Mouse (Mus musculus) monocyte, adult 2 months (primary cell): Measurements from ENCODE around the gene Ak2.

Source experiments
- DNase-seq, 2 experiments: peaks; one replicate each; pipeline ENCODE4 v3.0.0; 2022; ENCODE audit warnings: low spot score in 2 of 2, low read depth in 1 of 2

Ak2 gene

DNA sequence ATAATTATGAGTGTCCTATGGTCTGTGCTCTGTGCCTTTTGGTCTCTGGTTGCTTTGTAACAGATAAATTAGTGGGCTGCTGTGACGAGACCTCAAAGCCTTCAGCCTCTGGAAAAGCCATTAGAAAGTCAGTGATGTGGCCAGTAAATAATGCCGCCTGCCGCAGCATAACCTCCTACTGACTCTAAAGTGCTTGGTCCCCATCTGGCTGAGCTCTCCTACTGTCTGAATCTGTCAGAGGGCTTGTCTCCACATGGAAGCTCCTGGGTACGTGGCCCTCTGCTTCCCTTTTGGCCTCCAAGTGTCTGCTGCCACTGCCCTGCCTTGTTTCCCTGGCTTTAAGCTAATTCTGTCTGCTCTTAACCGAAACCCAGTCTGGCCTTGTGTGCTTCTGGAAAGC lies 17.8 kb downstream of the Ak2 start:
- DNase-seq, result no peak

DNA sequence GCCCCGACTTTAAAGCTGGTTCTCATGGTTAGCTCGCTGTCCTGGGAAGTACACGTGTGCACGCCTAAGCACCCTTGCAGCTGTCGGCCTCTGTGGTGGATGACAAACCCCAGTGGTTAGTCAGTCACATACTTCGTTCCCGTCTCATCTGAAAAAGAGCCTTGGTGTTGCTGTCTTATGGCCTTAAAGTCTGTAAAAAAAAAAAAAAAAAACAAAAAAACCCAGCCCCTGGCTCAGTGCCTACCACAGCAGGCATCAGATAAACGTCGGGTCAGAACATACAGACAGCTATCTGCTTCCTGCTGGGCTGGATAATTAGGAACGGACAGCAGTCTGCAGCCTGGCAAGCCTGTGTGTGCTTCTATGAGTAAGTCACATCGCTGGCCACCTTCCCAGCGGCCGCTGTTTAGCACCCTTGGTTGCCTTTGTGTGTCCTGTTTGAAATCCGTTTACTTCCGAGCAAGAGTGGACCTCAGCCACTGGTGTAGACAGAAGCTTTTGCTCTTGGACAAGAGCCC lies 19.9 kb downstream of the Ak2 start:
- DNase-seq, result no peak

DNA sequence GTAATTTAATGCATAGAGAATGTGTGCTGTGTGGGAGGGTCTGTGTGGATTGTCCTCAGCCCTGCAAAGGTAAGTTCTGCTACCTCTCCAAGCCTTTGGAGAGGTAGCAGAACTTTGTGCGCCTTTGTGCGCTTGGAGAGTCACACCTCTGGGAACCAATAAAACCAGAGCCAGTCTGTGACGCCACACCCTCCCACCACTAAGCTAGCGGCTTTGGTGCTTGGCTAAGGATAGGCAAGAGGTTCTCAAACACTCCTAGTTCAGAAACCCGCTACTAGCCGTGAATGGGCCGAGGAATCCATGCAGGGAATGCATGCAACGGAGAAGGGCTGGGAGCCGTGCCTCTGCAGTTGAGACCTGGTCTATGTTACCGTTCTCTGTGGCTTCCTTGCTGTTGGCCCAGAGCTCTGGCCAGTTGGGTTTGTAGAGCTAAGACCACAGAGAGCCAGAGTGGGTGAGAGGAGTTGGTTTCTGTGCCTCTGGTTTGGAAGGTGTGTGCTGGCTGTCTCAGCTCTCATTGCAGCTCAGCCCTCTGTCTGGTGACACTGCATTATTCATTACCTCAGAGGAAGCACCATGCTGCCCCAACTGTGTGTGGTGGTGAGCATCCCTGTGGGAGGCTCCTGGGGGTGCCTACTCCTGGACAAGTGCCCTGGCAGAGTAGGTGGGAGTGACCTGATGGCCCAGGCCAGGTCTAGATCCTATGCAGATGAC lies 21.6 kb downstream of the Ak2 start:
- DNase-seq, result no peak

DNA sequence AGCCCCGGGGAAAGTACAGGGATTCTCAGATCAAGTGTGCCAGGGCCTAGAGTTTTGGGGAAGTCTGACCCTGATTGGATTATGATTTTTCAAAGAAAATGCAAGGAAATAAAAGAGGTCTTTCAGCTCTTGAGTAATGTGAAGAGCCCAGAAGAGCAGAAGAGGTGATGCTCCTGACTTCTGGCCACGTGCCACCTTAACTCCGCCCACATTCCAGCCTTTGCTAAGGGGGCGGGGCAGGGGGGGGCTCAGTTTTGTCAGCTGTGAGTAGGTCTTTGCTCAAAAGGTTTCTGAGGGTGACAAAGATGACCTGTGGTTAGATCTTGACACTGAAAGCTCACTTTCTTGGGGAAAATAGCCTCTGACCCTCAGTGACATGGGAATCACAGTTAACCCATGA lies 24.6 kb downstream of the Ak2 start:
- no peak for DNase-seq

DNA sequence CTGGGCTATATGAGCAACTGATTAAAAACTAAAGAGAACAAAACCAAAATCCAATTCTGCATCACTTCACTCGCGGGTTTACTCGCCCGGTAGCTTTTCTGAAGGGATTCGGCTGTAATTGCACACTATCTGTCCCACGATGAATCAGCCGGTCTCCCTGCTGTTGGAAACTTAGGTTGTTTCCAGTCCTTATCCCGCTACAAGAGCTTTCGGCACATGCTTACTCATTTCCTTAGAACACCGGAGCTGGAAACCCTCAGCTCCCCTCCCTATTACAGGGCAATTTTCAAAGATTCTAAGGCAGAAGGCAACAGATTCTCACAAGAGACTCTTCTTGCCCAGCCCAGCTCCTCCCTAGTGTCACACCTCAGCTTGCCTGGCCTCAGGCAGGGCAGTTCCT lies 25.4 kb downstream of the Ak2 start:
- no peak for DNase-seq

DNA sequence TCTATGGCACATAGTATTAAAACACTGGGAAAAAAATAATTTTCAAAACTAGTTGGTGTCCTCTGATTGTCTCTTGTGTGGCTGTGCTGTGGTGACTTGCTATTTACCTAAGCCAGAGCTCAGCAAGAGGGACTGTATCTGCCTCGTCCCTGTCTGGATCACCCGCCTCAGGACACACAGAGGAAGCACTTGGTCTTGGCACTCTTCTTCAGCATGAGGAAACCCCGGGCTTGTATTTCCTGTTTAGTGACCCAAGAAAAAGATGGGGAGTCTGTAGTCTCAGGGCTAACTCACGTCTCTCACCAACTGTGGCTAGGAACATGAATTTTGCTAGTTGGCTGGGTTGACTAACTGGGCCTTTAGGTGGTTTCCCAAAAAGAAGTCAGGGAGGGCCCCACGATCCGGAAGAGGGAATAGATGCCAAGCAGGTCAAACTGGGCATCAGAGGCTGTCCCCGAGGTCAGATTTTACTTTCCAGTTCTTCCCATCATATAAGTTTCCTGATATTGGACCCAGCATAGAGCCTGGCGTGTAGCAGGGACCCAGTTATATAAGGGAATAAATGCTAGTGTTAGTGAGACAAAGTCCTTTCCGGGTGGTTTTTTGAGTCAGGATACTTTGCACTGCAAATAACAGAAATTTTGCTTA lies 27.2 kb downstream of the Ak2 start:
- DNase-seq, result no peak

DNA sequence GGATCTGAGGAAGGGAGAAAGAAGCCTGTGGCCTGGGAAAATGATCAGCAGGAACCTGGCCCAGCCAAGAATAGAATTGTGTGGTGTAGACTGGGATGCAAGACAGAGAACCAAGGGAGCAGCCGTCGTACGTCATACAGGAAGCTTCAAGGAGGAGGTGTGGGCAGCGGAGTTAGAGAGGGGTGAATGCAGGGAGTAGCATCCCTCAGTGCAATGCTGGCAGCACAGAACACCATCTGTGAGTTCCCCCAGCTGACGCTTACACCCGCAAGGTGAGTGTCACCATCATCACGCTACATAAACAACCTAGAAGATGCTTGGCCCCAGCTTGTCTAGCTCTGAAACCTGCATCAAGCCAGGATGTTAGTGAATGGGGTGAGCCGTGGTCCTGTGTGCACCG lies 28.0 kb downstream of the Ak2 start:
- no peak for DNase-seq

DNA sequence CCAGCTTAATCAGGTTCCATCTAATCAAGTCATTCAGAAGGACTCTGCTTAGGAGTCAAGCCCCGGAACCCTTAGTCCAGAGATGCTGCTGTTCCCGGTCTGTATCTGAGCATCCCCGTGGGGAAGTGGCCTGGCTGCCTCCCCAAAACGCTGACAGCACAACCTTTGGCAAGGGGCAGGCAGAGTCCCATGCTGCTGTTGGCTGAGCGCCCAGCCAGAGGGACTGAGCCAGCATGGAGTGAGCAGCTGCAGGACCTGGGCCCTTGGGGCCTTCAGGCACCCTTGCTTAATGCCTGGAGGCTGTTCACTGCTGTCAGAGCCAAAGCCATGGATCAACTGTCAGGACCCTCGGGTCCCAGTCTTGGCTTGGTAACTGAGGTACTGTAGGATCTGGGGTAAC lies 28.7 kb downstream of the Ak2 start:
- no peak for DNase-seq

DNA sequence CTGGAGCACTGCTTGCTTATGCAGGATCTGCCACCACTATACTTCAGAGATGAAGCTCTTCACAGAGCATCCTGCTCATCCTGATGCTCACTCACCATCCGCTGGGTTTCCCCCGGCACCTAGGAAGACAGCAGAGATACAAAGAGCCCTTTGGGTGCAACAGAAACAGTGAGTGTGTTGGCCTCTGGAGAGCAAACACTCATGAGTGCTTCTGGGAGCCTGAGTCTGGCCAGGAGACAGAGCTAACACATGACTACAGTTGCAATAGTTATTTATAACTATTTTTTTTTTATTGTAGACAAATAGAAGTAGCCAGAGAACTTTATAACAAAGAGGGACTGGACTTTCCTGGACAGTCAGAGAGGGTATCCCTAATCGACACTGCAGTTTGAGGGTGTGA lies 29.7 kb downstream of the Ak2 start:
- DNase-seq, result no peak

DNA sequence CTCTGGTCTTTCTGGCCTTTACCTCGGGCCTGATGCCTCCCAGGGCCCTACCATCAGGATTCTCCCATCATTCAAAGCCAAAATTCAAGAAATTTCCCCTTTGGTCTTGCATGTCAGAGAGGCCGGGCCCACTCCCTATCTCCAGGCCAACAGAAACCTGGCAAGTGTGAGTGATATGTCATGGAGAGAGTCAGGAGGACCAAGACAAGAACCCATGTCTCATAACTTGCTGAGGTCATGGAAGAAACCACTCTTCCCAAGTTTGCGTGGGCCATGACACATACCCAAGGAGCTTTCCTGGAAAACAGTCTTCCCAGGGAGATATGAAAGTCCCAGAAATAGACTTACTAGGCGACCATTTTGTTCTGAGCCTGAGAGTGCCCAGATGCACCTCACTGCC lies 30.1 kb downstream of the Ak2 start:
- DNase-seq, result no peak

DNA sequence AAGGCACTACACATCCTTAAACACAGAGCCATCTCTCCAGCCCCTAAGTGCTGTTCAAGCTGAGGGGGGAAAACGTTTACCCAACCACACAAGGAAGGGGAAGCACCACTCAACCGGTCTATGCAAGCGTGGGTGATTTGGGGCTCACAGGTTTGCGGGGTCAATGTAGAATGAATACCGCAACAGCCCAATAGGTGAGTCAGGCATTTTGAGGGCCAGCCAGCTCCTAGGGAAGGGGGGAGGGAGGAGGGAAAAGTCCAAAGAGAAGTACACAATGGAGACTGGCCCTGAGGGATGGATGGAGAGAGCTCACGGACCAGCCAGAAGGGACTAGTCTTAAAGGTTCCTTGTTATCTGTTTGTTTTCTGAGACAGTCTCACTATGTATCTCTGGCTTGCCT lies 32.1 kb downstream of the Ak2 start:
- DNase-seq, result no peak

DNA sequence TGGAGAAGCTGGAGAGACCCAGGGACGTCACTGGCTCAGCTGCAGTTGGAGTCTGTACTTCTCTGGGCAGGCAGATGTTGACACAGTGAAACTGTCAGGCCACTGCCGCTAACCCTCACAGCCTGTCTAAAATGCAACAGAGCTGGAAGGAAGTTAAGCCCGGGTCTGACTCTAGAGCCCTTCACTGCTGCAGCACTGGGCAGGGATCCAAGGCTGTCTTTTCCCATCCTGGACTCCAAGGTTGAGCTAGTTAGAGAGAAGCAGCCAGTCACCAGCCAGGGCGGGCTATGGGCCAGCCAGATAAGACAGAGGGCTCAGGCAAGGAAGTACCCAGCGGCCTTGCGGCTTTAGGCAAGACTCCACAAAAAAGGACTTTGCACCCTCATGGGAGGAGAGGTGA lies 33.0 kb downstream of the Ak2 start:
- DNase-seq, result no peak

DNA sequence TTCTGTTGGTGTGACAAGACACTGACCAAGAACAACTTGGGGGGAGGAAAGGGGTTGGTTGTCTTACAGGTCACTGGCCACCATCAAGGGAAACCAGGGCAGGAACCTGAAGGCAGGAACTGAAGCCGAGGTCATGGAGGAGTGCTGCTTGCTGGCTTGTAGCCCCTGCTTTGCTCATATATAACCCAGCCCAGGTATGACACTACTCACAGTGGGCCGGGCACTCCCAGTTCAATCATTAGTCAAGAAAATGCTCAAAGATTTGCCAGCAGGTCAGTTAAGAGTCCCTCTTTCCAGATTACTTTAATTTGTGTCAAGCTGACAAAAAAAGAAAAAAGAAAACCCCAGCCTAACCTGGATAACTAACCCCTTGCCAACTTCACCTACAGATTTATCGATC lies 33.9 kb downstream of the Ak2 start:
- DNase-seq, result no peak

DNA sequence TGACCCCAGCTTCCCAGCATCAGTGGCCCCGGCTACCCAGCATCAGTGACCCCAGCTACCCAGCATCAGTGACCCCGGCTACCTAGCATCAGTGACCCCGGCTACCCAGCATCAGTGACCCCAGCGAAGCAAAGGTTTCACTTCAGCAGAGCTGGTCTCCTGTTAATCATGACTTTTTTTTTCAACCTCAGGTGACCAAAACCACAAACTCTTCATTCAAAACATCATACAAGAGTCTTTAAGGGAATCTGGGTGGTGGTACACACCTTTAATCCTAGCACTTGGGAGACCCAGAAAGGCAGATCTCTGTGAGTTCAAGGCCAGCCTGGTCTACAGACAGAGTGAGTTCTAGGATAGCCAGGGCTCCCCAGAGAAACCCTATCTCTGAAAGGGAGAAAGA lies 39.0 kb downstream of the Ak2 start:
- no peak for DNase-seq

DNA sequence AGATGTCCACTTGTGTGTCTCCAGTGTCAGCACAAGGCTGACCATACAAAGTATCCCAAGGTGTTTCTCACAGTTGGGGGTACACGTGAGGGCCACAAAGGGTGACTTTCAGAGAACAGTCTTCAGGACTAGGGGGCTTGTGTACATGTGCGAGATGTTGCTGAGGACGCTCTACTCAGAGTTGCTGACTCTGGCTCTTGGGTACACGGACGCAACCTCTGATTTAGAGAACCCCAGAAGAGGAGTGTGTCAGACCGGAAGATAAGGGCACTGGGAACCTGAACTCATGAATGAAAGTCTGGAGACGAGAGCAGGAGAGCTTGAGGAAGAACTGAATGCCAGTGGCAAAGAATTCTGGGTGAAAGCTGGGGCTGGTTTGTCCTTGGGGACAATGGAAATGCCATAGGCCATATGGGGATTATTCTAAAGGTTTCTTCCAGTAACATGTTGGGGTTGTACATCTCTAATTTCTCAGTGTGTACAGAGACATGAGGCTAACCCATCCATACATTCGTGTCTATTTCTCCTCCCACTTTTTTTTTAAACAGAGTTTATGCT lies 39.7 kb downstream of the Ak2 start:
- no peak for DNase-seq

DNA sequence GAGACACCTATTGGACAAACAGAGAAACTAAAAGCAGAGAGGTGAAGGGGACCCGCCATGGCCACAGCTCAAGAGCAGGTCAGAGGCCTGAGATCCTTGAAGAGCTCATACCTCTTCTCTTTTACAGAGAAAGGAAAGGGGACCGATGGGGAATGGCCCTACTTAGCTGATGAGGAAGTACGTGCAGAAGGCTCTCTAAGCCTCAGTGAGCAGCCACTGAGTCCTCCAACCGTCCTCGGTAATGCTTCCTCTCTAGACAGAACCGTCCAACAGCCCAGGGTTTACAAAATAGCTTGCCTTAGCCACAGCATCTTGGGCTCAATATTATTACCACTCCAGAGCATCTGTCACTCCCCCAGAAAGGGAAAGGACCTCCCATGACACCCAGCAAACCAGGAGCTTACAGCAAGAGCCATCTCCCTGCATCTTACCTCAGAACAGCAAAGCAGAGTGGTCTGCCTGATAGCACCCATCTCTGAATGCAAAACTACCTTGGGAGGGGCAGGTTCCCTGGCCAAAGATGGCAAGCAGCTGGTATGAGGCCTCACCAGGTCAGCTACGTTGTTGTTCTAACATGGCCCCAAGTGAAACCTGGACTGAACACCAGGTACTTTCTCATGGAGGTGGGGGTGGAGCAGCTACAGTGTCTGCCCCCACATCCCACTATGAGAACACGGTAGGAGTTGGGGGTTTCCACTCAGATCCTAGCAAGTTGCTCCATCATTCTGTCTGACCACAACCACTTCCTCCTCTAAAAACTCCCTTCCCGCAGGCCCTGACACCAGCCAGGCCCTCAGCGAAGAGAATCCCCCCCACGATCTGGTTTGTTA lies 40.6 kb downstream of the Ak2 start:
- DNase-seq, result peak; percentile 55 to 71

DNA sequence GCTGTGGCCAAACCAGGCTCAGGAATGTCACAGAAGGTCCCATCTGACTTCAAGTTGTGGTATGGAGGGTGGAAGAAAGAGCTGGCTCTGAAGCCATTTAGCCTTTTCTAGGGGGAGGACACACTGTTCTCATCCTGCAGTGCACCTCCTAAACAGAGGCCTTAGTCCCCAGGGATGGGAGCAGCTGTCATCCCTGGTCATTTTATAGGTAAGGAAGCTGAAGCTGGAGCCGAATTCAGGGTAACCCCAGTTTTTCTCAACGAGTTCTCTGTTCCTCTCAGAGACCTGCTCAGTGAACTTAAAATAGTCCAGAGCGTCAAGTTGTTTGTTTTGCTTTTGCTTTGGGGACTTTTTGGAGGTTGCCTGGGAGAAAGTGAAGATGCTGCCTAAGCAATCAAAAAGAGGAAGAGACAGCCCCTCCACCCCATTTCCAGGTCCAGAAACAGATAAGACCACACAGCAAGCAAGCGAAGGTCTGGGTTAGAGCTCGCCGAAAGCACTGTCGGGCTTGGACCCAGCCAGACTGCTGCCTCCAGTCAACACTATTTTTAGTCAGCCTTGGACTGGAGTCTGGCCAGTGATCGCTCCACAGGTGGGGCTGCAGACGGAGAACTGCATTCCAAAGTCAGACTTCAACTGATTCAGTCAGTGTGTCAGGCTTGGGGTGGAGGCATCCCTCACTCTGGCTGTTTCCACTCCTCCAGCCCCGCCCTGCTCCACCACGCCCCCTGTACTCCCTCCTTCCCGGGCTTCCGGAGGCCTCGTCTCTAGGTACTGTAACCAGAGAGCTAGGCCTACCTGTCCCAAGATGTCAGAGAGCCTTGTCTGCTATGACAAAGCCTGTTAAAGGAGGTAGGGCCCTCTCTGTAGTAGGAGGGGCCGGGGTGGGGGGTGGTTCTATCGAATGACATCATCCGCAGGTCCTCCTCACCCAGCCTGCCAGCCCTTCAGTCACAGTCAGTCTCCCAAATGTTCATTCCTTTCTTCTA lies 41.5 kb downstream of the Ak2 start:
- peak; percentile 39 to 74 for DNase-seq

DNA sequence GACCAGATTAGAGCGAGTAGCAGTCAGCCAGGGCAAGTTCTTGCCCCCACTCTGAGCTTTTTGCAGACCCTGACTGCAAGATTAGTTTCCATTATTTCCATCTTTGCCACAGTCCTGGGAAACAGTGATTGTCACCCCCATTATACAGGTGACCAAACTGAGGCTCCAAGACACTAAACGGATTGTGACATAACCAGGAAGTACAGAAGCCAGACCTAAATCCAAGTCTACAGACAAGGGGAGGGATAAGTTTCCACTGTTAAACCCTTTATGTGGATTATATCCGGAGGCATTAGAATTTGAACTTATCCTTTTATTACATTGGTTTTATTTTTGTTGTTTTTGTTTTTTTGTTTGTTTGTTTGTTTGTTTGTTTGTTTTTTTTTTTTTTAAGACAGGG lies 42.5 kb downstream of the Ak2 start:
- DNase-seq, result no peak

DNA sequence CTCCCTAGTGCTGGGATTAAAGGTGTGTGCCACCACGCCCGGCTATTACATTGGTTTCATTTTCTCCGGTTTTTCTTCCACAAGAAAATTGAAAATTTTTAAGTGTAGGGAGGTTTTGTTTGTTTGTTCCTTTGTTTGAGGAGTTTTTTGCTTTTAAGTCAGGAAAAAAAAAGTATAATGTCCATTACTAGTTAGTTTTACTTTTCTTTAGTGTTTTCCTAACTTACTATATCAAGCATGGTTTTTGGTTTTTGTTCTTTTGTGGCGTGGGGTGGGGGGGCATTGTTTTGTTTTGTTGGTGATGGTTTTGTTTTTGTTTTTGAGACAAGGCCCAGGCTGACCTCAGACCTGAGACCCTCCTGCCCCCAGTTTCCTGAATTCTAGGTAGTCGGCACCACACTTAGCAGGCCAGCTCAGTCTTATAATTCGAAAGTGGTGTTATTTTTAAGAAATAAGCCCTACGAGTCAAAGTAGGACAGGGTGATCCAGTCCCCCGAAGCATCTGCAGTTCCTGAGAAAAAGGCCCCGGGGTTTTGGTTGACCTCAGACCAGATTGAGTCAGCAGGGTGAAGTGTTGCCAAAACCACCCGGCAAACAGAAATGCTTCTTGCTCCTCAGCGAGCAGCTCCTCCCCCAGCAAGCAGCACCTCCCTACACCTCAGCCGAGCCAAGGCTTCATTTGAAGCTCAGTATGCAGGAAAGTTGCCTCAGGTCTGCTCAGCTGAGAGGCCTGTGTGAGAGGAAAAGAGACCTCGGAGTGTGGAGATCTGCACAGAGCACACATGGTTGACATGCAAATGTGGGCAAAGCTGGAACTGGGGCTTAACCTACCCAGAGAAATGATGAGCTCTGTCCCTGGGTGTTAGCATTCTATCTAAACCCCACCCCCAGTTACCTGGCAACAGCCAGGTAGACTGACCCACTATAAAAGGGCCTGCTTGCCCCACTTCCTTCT lies 43.2 kb downstream of the Ak2 start:
- peak; percentile 38 to 75 for DNase-seq
